Mouse (Mus musculus) mature B cell (primary cell): ENCODE results near the gene Kat7.

Source experiments
- in situ Hi-C: fragments of 300-500 bp; cut with MboI; formaldehyde crosslinking; loops from 2 replicates; pipeline ENCODE4 v1.14.3; 2019

Gene Kat7

GRCm38 (mm10) chr11:95279061-95279659, 30.9 kb downstream of the Kat7 start:
- in situ Hi-C loops: no loop called here

GRCm38 (mm10) chr11:95276056-95276455, 34.0 kb downstream of the Kat7 start:
- in situ Hi-C loops: no loop called here

GRCm38 (mm10) chr11:95274613-95275012, 35.4 kb downstream of the Kat7 start:
- in situ Hi-C loops: no loop called here

GRCm38 (mm10) chr11:95273661-95274060, 36.4 kb downstream of the Kat7 start:
- in situ Hi-C loops: no loop called here

GRCm38 (mm10) chr11:95266540-95267245, 43.4 kb downstream of the Kat7 start:
- in situ Hi-C loops: no loop called here

GRCm38 (mm10) chr11:95264455-95265013, 45.5 kb downstream of the Kat7 start:
- in situ Hi-C loops: loop anchor here (5.0 kb wide), 1 partner anchor 33 kb away; no protein-coding TSS in a partner anchor

- in situ Hi-C loops: loop anchor here (5.0 kb wide), 1 partner anchor 33 kb away; no protein-coding TSS in a partner anchor
Measured at GRCm38 (mm10) chr11:95263816-95264454, 46.1 kb downstream of the Kat7 start.

GRCm38 (mm10) chr11:95261178-95261751, 48.8 kb downstream of the Kat7 start, which contains the start of gene Tac4:
Gene Tac4 (plus strand): TSS chr11:95261529.
- in situ Hi-C loops: loop anchor here (5.0 kb wide), 1 partner anchor 36 kb away; no protein-coding TSS in a partner anchor

GRCm38 (mm10) chr11:95259088-95259849, 50.8 kb downstream of the Kat7 start:
- in situ Hi-C loops: no loop called here

- in situ Hi-C loops: no loop called here
Measured at GRCm38 (mm10) chr11:95258490-95258889, 51.6 kb downstream of the Kat7 start.

GRCm38 (mm10) chr11:95257930-95258329, 52.1 kb downstream of the Kat7 start:
- in situ Hi-C loops: no loop called here

- in situ Hi-C loops: no loop called here
Measured at GRCm38 (mm10) chr11:95255747-95256146, 54.3 kb downstream of the Kat7 start.

- in situ Hi-C loops: no loop called here
Measured at GRCm38 (mm10) chr11:95254165-95254564, 55.9 kb downstream of the Kat7 start.

GRCm38 (mm10) chr11:95252104-95252503, 57.9 kb downstream of the Kat7 start:
- in situ Hi-C loops: no loop called here

GRCm38 (mm10) chr11:95251295-95251694, 58.8 kb downstream of the Kat7 start:
- in situ Hi-C loops: no loop called here

GRCm38 (mm10) chr11:95250110-95250509, 59.9 kb downstream of the Kat7 start:
- in situ Hi-C loops: no loop called here

GRCm38 (mm10) chr11:95247065-95247464, 63.0 kb downstream of the Kat7 start:
- in situ Hi-C loops: no loop called here

- in situ Hi-C loops: no loop called here
Measured at GRCm38 (mm10) chr11:95245456-95245855, 64.6 kb downstream of the Kat7 start.

GRCm38 (mm10) chr11:95242653-95243052, 67.4 kb downstream of the Kat7 start:
- in situ Hi-C loops: no loop called here

GRCm38 (mm10) chr11:95238477-95238876, 71.6 kb downstream of the Kat7 start:
- in situ Hi-C loops: loop anchor here (10.0 kb wide), 1 partner anchor 114 kb away; the partner anchor contains the start of gene Dlx3

GRCm38 (mm10) chr11:95232329-95232696, 77.7 kb downstream of the Kat7 start:
- in situ Hi-C loops: loop anchor here (10.0 kb wide), 1 partner anchor 108 kb away; the partner anchor contains the start of gene Dlx3
